Mouse (Mus musculus): Measurements from ENCODE around the gene Nkx6-1.
A peak's percentile ranks its signal among the peaks of the same experiment; 100 is the strongest.

The Nkx6-1 gene

DNA sequence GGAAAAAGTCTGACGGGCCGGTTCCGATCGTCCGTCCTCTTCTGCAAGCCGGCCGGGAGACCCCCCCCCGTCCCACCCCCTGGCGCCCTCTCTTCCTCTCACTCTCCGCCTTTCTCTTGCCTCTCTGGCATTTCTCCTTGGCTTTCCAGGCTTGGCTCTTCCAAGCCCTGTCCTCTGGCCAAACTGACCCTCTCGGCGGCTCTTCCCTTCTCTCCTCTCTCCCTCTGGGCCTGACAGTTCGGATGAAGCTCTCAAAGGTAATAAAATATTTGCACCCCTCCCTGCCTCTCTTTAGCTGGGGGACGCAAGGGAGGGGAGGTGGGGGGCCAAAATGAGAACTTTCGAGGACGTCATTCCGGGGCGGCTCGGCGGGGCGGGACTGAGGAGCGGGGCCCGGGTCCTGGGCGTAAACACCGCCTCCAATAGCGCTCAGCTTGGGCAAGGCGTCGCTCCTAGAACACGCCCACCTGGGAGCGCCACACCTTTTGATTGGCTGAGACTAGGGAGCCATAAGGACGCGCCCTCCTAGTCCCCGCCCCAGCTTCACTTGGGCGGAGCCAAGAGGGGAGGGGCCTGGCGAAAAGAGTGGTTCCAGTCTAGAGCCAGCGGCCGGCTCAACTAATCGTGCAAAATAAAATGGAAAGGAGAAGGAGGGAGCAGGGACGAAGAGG, at the start of gene Nkx6-1:
Gene Nkx6-1, minus strand, starts transcription at position 52 of the 671 bp plus-strand sequence.
- DNase-seq (ENCODE audit: extremely low read depth, insufficient read length, low spot score): no peak

DNA sequence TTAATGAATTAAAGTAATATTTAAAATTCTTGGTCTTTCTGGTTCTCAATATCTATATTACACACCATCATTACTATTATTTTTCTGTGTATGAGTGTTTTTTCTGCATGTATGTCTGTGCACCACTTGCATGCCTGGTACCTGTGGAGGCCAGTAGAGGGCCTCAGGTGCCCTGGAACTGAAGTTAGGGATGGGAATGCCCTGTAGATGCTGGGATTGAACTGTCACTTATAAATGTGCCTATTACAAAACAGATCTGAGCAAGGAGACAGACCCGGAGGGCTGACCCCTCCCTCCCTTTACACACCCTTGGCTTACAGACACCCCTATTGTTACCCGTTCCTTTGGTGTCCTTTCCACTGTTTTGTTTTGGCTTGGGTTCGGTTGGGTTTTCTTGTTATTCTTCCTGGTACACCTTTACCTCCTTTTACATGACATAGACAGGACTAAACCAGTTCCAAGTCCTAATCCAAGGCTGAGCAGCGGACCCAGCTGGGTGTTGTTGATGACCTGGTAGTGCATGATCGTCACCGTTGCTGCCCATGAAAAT, 48.3 kb upstream of the Nkx6-1 start:
- DNase-seq (ENCODE audit: extremely low read depth, insufficient read length, low spot score): no peak

DNA sequence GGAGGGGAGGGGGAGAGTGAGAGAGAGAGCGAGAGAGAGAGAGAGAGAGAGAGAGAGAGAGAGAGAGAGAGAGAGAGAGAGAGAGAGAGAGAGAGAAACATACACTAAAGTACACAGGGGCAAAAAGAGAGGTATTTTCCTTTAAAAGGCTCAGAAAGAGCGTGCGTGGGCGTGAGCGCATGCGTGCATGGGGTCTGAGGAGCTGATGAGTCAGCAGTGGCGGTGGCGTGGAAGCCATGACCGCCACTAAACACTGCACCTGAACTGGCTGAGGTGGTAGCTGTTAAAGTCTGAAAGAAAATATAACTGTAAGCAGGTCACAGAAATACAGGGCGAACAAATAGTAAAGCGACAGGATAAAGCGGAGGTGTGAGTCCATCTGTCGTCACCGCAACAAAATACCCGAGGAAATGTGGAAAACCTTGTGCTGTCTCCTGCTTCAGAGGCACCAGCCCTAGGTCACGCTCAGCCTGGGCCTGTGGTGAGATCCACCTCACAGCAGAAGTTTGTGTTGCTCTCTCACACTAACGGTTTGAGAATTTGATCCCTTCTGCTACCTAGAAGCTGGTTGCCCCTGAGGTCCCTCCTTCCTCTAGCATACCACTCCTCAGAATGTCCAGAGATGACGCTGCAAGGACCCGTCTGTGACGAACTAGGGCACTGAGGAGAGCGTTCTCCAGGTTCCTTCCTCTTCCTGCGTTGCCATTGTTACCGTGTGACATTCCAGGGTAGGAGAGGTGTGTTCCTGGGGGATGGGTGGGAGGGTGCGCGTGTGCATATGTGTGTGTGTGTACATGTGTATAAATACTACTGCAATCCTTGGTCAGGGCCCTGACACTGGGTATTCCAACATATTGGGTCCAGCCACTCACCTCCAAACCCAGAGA, 38.8 kb upstream of the Nkx6-1 start:
- peak; percentile 41 for DNase-seq (ENCODE audit: extremely low read depth, insufficient read length, low spot score)

DNA sequence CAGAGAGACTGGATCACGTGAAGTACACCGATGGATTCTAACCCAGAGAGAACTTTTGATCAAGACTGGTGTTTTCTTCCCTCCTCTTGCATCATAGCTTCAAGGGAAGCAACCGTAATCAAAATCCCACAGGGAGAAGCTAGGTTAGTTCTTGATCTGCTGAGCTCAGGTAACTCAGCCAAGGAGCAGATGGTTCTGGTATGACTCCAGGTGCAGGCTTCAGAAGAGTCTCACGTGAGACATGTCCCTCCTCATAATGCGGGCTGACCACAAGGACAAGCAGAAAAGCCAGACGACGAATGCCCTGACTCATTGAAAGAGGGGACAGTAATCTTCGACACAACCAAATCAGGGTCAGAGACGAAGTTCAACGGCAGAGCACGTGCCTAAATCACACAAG, 37.8 kb upstream of the Nkx6-1 start:
- DNase-seq (ENCODE audit: extremely low read depth, insufficient read length, low spot score): no peak

DNA sequence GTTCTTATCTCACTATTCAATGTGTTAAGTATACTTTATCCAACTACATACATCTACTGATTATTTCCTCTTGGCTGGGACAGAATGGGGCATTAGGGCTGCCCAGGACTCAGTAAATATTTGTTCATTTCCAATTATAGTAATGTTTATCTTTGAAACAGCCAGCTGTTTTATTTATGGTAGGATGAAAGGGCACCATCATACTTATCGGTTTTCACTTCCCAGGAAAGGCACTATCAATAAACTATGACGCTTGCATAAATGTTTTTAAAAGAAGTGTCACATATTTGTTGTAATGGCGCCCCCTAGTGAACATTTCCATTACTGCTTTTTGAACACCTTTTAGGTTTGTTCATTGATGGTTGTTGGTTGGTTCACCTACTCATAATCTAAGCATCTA, 35.8 kb upstream of the Nkx6-1 start:
- DNase-seq (ENCODE audit: extremely low read depth, insufficient read length, low spot score): no peak

DNA sequence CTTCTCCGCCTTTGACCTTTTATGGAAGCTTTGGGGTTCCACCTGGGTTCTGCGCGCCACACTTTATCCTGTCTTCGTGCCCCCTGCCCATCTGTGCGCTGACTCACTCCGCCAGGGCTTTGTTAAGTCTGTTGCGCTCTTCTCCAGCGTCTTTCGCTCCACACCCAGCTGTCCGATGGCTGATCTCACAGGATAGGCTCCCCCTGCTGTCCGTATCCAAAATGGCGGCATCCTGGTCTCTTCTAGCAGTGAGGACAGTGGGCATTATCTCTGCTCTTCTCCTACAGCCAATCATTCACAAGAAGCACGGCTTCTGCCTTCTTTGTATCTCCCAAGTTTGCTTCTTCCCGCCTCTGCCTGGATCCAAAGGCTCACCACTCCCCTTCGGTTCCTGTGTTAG, 23.8 kb upstream of the Nkx6-1 start:
- no peak for DNase-seq (ENCODE audit: extremely low read depth, insufficient read length, low spot score)

DNA sequence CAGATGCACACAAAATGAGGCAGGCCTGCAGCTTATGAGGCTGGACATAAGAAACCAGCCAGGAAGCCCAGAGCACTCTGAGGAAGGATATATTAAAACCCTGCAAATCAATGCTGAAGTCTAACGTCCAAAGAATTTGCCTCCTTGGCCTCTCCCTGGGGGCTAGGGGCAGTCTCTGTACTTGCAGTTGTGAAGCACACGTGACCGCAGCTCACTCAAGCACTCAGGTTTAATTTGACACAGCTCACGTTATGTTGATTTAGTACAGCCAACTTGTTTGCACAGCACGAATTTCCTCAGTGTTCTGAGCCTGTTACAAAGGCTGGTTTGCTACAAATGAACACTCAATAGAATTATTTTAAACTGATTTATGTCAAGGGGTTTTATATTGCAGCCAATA, 18.5 kb upstream of the Nkx6-1 start:
- DNase-seq (ENCODE audit: extremely low read depth, insufficient read length, low spot score): no peak

DNA sequence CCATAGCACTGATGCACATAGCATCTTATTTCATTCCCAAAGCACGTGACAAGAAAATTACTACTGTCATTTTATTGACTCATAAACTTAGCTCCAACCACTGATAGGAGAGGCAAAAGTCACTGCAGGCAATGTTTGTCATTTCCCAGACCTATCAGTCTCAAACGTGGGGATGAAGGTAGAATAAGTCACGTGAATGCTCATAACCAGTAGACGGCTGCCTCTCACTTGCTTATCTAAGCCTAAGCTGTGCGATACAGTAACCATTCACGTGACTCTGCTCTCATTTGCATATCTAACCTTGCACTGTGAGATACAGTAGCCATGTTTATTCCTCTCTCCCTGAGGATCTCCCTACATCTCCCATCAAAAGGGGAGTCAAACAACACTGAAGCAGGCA, 15.5 kb upstream of the Nkx6-1 start:
- no peak for DNase-seq (ENCODE audit: extremely low read depth, insufficient read length, low spot score)

DNA sequence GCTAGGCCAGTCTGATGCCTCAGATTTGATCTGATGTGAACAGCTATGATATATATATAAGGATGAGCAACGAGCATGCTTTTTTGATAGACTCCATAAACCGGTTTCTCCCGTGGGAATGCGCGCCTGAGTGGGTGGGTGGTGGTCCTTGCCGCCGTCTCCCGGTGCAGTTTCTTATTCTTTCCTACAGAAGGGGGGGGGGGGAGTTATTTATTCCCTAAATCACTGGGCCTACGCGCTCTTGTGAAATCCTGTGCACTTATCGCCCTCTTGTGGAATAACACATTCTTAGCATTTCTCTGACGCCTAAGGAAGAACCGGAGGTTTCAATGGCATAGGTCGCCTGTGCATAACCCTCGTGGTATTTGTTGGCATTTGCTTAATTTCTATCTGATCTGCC, 4.6 kb upstream of the Nkx6-1 start:
- DNase-seq (ENCODE audit: extremely low read depth, insufficient read length, low spot score): peak; percentile 30

DNA sequence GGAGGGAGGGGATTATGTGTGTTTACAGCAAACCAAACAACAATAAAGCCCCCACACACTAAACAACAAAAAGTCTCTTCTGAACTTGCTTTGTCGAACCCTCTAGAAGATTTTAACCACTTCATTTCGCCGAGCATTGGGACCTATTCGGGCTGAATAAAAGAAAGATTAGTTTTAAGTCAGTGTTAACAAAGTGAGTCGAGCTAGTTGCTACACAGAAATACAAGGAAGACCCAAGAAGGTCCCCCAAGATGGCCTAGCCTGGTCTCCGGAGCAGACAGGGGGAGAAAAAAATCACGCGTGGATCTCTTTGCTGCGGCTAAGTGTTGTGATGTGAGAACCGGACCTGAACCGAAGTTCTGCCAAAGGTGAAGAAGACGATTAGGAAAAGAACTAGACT, 3.7 kb upstream of the Nkx6-1 start:
- no peak for DNase-seq (ENCODE audit: extremely low read depth, insufficient read length, low spot score)

DNA sequence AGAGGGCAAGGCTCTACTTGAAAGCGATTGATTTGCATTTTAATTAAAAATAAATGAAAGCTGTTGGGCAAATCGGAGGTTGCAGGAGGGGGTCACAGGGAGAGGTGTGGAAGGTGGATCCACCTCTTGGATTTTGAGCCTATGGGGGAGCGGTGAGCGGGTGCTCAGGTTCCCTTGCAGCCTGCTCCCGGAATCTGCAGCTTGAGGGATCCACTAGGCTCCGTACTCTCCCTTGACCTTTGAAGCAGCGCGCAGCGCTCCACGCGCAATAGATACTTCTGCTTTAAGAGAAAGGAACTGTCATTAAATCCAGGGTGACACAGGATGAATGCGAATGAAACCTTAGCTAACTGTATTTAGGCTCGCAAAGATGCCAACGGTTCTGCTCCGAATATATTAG, 3.2 kb upstream of the Nkx6-1 start:
- DNase-seq (ENCODE audit: extremely low read depth, insufficient read length, low spot score): no peak

DNA sequence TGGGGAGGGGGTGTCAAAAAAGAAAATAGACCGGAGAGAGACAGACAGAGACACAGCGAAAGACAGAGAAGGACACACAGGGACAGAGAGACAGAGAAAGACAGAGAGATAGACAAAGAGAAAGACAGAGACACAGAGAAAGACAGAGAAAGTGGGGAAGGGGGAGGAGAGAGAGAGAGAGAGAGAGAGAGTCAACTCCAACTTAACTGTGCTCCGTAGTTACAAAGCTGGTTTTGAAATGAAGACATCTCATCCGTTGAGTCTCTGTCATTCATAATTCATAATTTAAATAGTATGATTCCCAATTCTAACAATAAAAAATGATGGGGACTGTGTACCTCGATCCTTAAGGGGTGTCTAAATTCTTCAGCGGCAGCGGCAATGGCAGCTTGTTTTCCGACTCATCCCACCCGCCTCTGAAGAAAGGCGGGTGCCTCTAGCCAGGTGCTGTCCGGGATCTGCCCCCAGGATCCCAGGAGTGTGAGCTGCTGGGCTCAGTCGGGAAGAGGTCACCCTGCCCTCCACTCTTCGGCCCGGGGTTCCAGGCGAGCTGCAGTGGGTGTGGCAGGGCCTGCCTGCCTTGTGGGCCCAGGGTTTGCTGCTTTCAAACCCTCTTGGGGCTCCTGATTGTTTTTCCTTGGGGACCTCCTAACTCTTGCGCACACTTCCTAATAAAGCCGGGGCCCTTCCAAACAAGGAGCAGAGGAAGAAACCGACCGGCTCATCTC, 2.6 kb upstream of the Nkx6-1 start:
- no peak for DNase-seq (ENCODE audit: extremely low read depth, insufficient read length, low spot score)

DNA sequence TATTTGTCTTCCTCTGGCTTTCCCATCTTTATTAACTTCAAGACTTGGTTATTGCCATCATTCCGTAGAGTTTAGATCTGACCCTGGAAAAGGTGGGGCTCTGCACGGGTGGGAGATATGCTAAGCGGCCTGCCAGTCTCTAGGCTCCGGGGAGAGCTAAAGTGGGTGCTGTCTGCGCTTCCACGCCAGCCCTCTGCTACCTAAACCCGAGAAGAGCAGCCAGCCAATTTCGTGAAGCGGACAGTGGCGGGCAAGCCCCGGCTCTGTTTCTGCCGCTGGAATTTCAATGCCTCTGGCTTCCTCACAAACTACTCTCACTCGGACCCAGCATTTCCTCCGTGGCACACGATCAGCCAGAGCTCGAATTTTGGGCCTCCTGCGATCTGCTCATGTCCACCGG, 1.9 kb upstream of the Nkx6-1 start:
- no peak for DNase-seq (ENCODE audit: extremely low read depth, insufficient read length, low spot score)

DNA sequence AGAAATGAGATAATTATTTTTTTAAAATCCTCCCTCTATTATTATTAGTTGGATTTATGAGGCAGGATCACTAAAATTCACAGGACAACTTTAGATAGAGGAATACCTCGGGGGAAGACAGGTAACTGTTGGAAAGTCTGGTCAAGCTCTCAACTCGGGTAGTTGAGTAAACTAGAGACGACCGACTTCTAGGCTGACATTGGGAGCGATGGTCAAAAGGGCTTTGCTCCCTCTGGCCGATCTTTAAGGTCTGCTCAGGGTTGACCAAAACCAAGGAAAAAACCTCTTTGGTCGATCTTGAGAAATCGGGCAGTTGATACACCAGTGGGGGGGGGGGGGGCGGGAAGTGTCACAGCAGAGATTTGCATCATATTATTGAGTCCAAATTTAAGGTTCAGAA, 1.3 kb upstream of the Nkx6-1 start:
- no peak for DNase-seq (ENCODE audit: extremely low read depth, insufficient read length, low spot score)

DNA sequence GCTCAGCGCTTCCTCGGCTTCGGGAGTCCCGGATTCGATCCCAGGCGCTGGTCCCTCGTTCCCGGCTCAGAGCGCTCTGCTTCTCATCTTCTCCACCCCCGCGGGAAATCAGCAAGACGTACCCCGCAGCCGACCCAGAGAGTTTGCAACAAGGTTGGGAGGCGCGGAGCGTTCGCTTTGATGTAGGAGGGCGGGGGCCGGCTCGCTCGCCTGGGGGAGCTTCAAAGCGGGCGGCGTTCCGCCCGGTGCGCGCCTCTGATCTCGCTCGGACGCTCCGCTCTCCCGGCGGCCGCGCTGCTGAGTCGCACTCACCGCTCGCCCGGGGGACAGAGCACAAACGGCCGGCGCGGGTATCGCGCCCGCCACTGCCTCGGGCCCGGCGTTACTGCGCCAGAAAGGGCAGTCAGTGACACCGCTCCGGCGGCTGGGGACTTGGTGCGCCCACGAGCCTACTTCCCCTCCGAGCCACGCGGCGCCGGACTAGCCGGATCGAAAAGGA, 324 bp downstream of the Nkx6-1 start:
- no peak for DNase-seq (ENCODE audit: extremely low read depth, insufficient read length, low spot score)

DNA sequence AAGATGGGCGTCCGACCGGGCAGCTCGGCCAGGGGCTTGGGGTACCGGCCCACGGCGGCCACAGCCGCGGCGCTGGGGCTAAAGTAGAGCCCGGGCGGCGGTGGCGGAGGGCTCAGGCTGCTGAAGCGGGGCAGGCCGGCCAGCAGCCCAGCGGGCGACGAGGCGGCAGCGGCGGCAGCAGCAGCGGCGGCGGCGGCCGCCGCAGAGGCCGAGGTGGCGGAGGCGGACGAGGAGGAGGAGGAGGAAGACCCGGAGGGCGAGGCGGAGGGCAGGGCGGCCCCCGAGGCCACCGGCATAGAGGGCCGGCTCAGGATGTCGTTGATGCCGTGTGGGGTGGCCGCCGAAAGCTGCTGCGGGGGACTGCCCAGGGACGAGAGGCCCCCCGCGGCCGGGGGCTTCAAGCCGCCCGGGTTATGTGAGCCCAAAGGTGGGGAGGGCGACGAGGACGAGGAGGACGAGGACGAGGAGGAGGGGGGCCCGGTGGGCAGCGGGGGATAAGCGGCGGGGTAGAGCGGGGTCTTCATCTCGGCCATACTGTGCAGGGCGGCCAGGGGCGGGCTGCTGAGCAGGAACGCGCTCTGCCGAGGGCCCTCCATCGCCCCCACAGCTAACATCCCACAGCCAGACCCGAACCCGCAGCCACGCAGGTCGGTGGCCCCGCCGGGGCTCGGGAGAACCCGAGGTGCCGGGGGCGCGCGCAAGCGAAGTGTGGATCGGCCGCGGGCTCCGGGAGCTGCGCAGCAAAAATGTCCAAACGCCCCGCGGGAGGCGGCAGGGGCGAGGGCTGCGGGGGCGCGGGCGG, 974 bp downstream of the Nkx6-1 start:
- DNase-seq (ENCODE audit: extremely low read depth, insufficient read length, low spot score): no peak

DNA sequence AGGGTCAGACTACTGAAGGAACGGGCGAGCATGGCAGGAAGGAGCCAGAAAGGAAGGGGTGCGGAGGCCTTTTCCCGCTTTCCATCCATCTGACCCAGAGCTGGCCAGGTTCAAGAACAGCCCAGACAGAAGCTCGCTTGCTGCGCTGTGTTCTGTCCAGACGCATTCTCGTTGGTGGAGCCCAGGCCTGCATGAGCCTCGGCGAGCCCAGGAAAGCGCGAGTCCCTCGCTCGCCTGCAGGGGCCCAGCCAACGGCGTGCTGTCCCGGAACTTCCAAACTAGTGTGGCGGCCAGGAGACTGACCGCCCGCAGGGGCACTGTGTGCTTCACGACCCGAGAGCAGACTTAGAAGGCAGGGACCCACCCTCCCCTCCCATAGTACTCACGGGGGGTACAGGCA, 1.6 kb downstream of the Nkx6-1 start:
- no peak for DNase-seq (ENCODE audit: extremely low read depth, insufficient read length, low spot score)

DNA sequence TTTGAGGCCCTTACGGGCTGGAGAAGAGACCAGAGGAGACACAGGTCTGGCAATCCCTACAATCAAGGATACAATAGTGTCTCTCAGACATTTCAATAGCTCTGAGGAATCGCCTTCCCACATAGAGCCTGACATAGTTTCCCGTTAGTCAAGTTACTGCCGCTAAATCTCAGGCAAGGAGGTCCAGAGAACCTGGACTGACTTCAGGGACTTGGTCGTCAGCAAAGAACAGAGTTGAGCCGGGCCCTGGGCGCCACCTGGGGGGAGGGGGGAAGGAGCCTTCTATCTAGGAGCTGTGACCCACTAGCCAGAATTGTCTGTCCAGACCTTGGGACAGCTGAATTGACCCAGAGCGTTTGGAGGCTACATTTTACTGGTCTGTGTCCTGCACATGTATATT, 2.3 kb downstream of the Nkx6-1 start:
- no peak for DNase-seq (ENCODE audit: extremely low read depth, insufficient read length, low spot score)

DNA sequence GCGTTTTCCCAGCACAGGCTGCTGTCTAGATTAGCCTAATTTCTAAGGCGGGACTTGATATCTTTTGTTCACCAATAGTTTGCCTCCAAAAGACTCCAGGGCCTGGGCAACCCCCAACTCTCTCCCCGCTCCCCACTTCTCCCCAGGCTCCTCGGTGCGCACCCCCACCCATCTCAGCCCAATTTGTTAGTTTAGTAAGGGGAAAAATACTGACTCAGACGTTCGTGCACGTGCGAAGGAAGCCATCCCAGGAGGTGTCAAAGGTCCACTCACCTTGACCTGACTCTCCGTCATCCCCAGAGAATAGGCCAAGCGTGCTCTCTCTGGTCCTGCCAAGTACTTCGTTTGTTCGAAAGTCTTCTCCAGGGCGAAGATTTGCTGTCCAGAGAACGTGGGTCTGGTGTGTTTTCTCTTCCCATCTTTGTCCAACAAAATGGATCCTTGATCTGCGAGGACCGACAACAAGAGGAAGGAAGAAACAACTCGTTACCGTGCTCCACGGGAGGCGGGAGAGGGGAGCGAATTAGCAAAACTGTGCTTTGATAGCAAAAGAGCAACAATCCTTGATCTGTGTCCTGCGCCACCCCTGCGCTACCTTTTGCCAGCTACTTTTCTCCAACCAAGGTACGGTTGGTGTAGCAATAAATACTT, 3.1 kb downstream of the Nkx6-1 start:
- no peak for DNase-seq (ENCODE audit: extremely low read depth, insufficient read length, low spot score)

DNA sequence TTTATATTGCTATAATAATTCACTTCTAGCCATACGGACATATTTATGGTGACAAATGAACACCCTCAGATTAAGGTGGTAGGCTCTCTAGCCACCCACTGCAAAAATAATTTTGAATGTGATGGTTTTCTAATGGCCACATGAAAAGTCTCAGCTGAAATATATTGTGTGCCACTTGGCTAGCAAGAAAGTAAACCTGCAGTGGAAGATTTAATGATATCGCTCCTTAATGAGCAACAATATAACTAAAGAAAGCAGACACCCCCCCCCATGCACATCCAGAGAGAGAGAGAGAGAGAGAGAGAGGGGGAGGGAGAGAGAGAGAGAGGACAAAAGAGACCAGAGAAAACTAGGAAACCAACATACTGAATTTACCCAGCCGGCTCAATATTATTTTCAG, 4.1 kb downstream of the Nkx6-1 start:
- DNase-seq (ENCODE audit: extremely low read depth, insufficient read length, low spot score): no peak

All from 3134 (cell line).